Comparison of ENCODE assay signal across 11 mouse cellular contexts in the genomic region with DNA sequence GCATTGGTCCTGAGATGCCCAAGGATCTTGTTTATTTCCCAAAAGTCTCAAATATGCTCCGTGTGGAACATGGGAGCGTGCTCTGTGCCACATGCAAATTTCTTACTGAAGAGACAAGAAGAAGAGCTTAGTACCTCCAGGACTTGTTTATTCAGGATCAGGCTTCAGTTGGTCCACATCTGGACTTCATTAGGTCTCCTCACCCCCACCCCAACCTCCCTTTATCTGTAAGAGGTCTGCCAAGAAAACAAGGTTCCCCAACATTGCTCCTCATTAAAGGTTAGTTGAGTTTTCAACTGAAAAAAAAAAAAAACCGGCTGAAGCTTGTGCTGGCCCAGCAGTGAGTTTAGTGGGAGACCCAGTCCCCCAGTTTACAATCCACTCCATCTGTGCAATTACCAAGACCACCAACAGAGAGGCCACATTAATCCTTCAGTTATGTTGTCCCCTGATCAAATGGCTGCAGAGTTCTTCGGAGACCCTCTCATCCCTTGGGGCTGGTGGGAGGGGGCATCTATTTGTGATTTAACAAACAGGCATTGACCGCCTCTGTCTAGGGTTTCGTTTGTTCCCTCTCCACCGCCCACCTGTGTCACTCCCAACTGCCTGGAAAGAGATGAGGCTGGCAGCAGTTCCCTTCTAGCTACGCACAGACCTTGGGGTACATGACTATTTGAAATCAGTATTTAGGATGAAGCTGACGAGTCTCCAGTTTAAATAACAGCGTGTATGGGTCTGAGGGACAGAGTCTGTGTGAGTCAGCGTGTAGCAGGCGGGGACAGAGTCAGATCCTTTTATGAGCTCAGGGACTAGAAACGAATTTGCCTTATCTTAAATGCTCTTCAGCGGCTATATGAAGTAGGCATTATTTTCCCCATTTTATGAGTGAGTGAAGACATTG. TPM values are rescaled to one million over a fixed set of nuclear protein-coding genes. Genes with fewer than 3 reads are reported as not detected.
DNase-seq lines count a peak whose midpoint lies in the region; ATAC-seq and TF ChIP-seq lines count a peak whose summit lies in the region.
"Had no signal": no experiment of that assay in that cellular context is flagged by ENCODE, and none has a peak within 500 bp of the region (broad histone marks: within the 10 kb centered on the region; RNA-seq: fewer than 3 reads in every experiment).

No protein-coding gene starts in this region.

- no peak for DNase-seq in heart, adult 9 months (ENCODE audit: low spot score in 2 of 2)
- DNase-seq in MEL (ENCODE audit: low read depth, low spot score) = peak; percentile 37
- DNase-seq in ovary, postnatal 36 days (ENCODE audit: low spot score) = no peak
- no peak for DNase-seq in gastrocnemius, adult 8-10 months (ENCODE audit: low spot score in 2 of 2)
- no peak for DNase-seq in cerebellum, adult 8-10 months
- DNase-seq: B cell, adult 2 months; heart, adult 11 months had no signal

- H3K27ac ChIP-seq in heart, embryonic 12.5 days (ENCODE audit: poor library complexity, severe bottlenecking) = no peak overlapping the region
- no peak overlapping the region for H3K27ac ChIP-seq in MEL (ENCODE audit: control insufficient read depth, low read depth, low read length)
- H3K27ac ChIP-seq in embryonic facial prominence, embryonic 12.5 days = peak overlapping the region; percentile 63; the same call in 1 of the 2 replicates
- no peak overlapping the region for H3K27ac ChIP-seq in intestine, embryonic 16.5 days (ENCODE audit: low read length)

- 50% methylated on average over 14 of the region's 14 CpGs for WGBS in heart, embryonic 12.5 days
- WGBS in embryonic facial prominence, embryonic 12.5 days = 21% methylated on average over 14 of the region's 14 CpGs
- WGBS in intestine, embryonic 16.5 days = 53% methylated on average over 14 of the region's 14 CpGs

- no peak for TF ChIP-seq EP300 in MEL (IDR thresholded peaks at IDR 0.05; ENCODE audit: low read depth in 1 of 2, low read length in 2 of 2)

- H3K4me1 ChIP-seq in heart, embryonic 12.5 days (replicated peaks) = peaks cover 36% of the 10 kb centered on the region
- no peaks in the 10 kb centered on the region for H3K4me1 ChIP-seq in MEL (ENCODE audit: control insufficient read depth in 1 of 2, insufficient read depth in 2 of 2, low read length in 2 of 2)
- peaks cover 62% of the 10 kb centered on the region for H3K4me1 ChIP-seq in embryonic facial prominence, embryonic 12.5 days
- H3K4me1 ChIP-seq in intestine, embryonic 16.5 days (ENCODE audit: control insufficient read depth, insufficient read depth, low read length) = peaks cover 43% of the 10 kb centered on the region

- H3K9ac ChIP-seq in heart, embryonic 12.5 days = no peak overlapping the region
- H3K9ac ChIP-seq in MEL (ENCODE audit: control insufficient read depth, low read depth, low read length, poor library complexity, severe bottlenecking) = no peak overlapping the region
- no peak overlapping the region for H3K9ac ChIP-seq in embryonic facial prominence, embryonic 12.5 days
- no peak overlapping the region for H3K9ac ChIP-seq in intestine, embryonic 16.5 days (ENCODE audit: low read depth, low read length)

- no peaks in the 10 kb centered on the region for H3K27me3 ChIP-seq in heart, embryonic 12.5 days (replicated peaks)
- no peaks in the 10 kb centered on the region for H3K27me3 ChIP-seq in MEL (ENCODE audit: control insufficient read depth in 1 of 2, insufficient read depth in 2 of 2, low read length in 2 of 2)
- H3K27me3 ChIP-seq in embryonic facial prominence, embryonic 12.5 days = no peaks in the 10 kb centered on the region
- no peaks in the 10 kb centered on the region for H3K27me3 ChIP-seq in intestine, embryonic 16.5 days (replicated peaks; ENCODE audit: control insufficient read depth, insufficient read depth, low read length)

- no peaks in the 10 kb centered on the region for H3K9me3 ChIP-seq in heart, embryonic 12.5 days (replicated peaks)
- H3K9me3 ChIP-seq in MEL (replicated peaks; ENCODE audit: insufficient read depth, low read length) = no peaks in the 10 kb centered on the region
- H3K9me3 ChIP-seq in embryonic facial prominence, embryonic 12.5 days = no peaks in the 10 kb centered on the region
- H3K9me3 ChIP-seq in intestine, embryonic 16.5 days (ENCODE audit: control insufficient read depth, low read length) = no peaks in the 10 kb centered on the region

- H3K4me3 ChIP-seq in heart, embryonic 12.5 days = no peak overlapping the region
- H3K4me3 ChIP-seq in MEL (ENCODE audit: control insufficient read depth in 1 of 2, insufficient read depth in 1 of 2, low read depth in 2 of 2, low read length in 2 of 2) = no peak overlapping the region
- no peak overlapping the region for H3K4me3 ChIP-seq in embryonic facial prominence, embryonic 12.5 days
- no peak overlapping the region for H3K4me3 ChIP-seq in intestine, embryonic 16.5 days (ENCODE audit: low read length)

- peak overlapping the region; percentile 9; the same call in 1 of the 2 replicates for H3K4me2 ChIP-seq in heart, embryonic 12.5 days
- H3K4me2 ChIP-seq in embryonic facial prominence, embryonic 12.5 days (replicated peaks) = no peak overlapping the region
- no peak overlapping the region for H3K4me2 ChIP-seq in intestine, embryonic 16.5 days (ENCODE audit: low read depth, low read length)
- H3K4me2 ChIP-seq: midbrain, embryonic 11.5 days had no signal

- ATAC-seq in heart, embryonic 12.5 days (ENCODE audit: insufficient number of reproducible peaks, low FRiP score) = no peak
- ATAC-seq in embryonic facial prominence, embryonic 12.5 days (ENCODE audit: insufficient number of reproducible peaks, insufficient read depth, low FRiP score, low TSS enrichment) = no peak
- ATAC-seq in intestine, embryonic 16.5 days = peak; percentile 20; the same call in 1 of the 2 replicates

- no peak for TF ChIP-seq CTCF in MEL (IDR thresholded peaks at IDR 0.05 in 2 of 3, conservative IDR thresholded peaks at IDR 0.05 in 1 of 3; ENCODE audit: control insufficient read depth in 1 of 3, insufficient read depth in 1 of 3, low read depth in 2 of 3, low read length in 3 of 3, poor library complexity in 1 of 3, severe bottlenecking in 1 of 3)

- no peak for TF ChIP-seq POLR2A in MEL (IDR thresholded peaks at IDR 0.05; ENCODE audit: control insufficient read depth in 1 of 2, insufficient read depth in 1 of 2, low read depth in 1 of 2, low read length in 2 of 2, poor library complexity in 1 of 2)

- H3K36me3 ChIP-seq in heart, embryonic 12.5 days = peaks cover 6% of the 10 kb centered on the region
- H3K36me3 ChIP-seq in MEL (ENCODE audit: control insufficient read depth in 1 of 2, insufficient read depth in 2 of 2, low read length in 2 of 2) = no peaks in the 10 kb centered on the region
- H3K36me3 ChIP-seq in embryonic facial prominence, embryonic 12.5 days = peaks cover 32% of the 10 kb centered on the region
- no peaks in the 10 kb centered on the region for H3K36me3 ChIP-seq in intestine, embryonic 16.5 days (ENCODE audit: control insufficient read depth, insufficient read depth, low read length)

- H3K79me2 ChIP-seq in MEL (ENCODE audit: control insufficient read depth, insufficient read depth, low read length, poor library complexity) = no peaks in the 10 kb centered on the region

- no peak for TF ChIP-seq RAD21 in MEL (IDR thresholded peaks at IDR 0.05; ENCODE audit: low read depth, low read length)

TF ChIP-seq in MEL, 35 proteins besides CTCF, POLR2A, EP300 and RAD21:
- no peak for TF ChIP-seq E2F4 (IDR thresholded peaks at IDR 0.05; ENCODE audit: borderline replicate concordance, low read depth, low read length)
- no peak for TF ChIP-seq ETS1 (IDR thresholded peaks at IDR 0.05; ENCODE audit: low read depth, low read length)
- TF ChIP-seq GABPA (IDR thresholded peaks at IDR 0.05; ENCODE audit: low read depth, low read length) = no peak
- no peak for TF ChIP-seq BHLHE40 (IDR thresholded peaks at IDR 0.05; ENCODE audit: borderline replicate concordance, low read depth, low read length)
- TF ChIP-seq JUND (IDR thresholded peaks at IDR 0.05; ENCODE audit: low read depth, low read length) = no peak
- TF ChIP-seq SMC3 (IDR thresholded peaks at IDR 0.05; ENCODE audit: low read depth, low read length) = no peak

RNA-seq across cellular contexts. Expression of gene Plpp3, which starts 43.7 kb away (rescaled TPM):
- polyA plus RNA-seq in heart, embryonic 12.5 days (2016; fragmentation: Nextera tagmentation; extraction: Ambion mirVana) = 28.6 and 30.3 TPM in 2 replicates
- total RNA-seq in MEL (2012; rRNA removed) = not detected in 2 replicates
- polyA plus RNA-seq in MEL (2012; ENCODE audit: insufficient read depth in 1 of 2, insufficient read length in 2 of 2, low read depth in 1 of 2, low replicate concordance in 2 of 2, missing spikeins in 1 of 2) = not detected
- 115 TPM in 2 replicates for polyA plus RNA-seq in embryonic facial prominence, embryonic 12.5 days (2016; fragmentation: Nextera tagmentation; extraction: Ambion mirVana)
- polyA plus RNA-seq in intestine, embryonic 16.5 days (2015; fragmentation: Nextera tagmentation; extraction: Ambion mirVana) = 46.0 and 48.4 TPM in 2 replicates
- 10 to 100 TPM; 26.5 to 55.1 (median 45.2) TPM for total RNA-seq in gastrocnemius, adult 8-10 months (2022)

Comparison
In these comparisons a context has a peak if more than half of its experiments do, and no peak if none do; other contexts are left out.
1. RNA of gene Plpp3, which starts 43.7 kb away (polyA plus RNA-seq): 115 TPM in embryonic facial prominence, embryonic 12.5 days, 46.0 to 48.4 TPM in intestine, embryonic 16.5 days and 28.6 to 30.3 TPM in heart, embryonic 12.5 days; not detected in MEL; every median in the first group is over 10 times any median in the second.